Mouse (Mus musculus) monocyte, adult 59 days (primary cell): Measurements from ENCODE around the gene Spib. TPM values are rescaled to one million over a fixed set of nuclear protein-coding genes. Genes with fewer than 3 reads are reported as not detected.

Experiments used
- total RNA-seq, 2 experiments: library from RNA; stranded (reverse); gene quantifications; one replicate each; pipeline ENCODE4 v1.2.4; 2023

Gene Spib
- total RNA-seq, result 1 to 10 TPM; 5.7 to 9.4 TPM

DNA sequence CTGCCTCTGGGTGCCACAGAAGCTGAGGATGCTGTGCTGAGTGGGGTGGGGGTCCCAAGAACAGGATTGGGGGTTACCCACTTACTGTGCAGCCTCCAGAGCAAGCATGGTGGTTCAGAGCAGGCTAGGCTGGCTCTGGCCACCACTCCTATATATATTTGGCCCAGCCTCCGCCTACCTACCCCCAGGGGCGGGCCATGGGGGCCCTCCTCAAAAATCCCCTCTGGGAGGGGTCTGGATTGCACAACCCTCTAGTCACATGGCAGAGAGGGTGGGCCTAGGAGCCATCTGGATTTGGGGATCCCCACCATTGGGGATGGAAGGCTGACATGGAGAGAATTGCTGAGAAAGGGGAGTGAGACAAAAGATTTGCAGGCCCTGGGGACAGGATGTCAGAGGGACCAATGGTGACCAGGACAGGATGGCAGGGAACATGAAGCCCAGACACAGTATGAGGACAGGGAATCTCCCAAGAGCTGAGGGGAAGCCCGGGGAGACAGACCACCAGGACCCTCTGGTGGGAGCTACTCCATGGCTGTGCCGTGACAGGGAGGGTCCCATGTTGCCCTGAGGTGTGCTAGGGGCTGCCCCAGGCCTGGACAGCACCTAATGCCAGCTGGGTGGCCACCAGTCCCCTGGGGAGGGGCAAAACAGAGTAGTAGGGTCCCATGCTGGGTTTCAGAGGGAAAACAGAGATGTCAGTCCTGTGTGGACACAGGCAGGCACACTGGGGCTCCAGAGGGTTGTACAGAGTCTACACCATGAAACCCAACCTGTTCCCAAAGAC is at the start of gene Spib:
Gene Spib, minus strand, starts transcription at position 126 of the 787 bp plus-strand sequence.

GRCm38 (mm10) chr7:44572213-44572701 is 40.4 kb upstream of the Spib start, which contains the start of gene Napsa:
Gene Napsa, plus strand, starts transcription at chr7:44572380.

GRCm38 (mm10) chr7:44553826-44554225 is 22.0 kb upstream of the Spib start, which contains the start of gene Nr1h2:
Gene Nr1h2, minus strand, starts transcription at chr7:44553951.

DNA sequence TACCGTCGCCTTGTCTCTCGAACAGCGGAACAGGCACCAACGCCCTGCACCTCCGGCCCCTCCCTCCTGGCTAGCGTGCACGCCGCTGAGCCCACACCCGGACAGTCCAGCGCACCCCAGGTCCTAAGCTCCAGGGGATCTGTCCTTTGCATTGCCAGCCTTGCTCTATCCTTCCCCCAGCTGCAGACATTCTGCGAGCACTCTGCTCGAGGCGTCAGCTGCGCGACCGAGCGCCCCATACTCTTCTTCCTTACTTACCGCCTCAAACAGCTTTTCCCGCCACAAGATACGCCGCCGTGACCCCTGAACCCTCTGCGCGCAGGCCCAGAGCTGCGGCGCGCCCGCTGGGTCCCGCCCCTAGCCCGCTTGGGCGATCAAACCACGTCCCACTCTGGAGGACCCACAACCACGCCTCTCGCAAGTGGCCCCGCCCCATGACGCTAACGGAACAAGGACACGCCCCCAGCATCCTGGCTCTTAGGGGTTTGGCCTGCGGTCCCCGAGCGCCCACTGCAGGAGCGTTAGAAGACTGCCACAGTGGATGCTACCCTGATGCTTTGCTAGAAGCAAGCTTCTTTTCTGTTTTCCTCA is 16.7 kb upstream of the Spib start, which contains the start of gene Pold1:
Gene Pold1, minus strand, starts transcription at position 353 of the 591 bp plus-strand sequence.

DNA sequence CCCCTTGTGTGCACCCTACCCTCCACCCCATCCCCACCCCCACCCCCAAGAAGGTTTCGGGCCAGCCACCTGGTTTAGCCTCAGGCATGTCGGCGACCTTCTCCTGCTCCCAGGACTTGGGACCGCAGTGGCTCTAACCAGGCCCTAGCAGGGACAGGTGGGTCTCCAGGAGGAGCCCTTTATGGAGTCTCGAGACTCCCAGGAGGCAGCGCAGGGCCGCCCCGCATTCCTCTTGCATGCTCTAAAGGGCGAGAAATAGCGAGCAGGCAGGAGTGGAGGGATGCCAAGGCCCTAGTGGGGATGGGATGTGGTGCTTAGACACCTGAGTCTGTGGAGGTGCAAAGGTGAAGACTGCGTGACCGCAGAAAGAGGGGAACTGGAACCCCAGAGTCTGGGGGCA is 7.4 kb downstream of the Spib start, which contains the start of gene Mybpc2:
Gene Mybpc2, minus strand, starts transcription at position 155 of the 400 bp plus-strand sequence.

GRCm38 (mm10) chr7:44495992-44496770 is 35.7 kb downstream of the Spib start, which contains the start of the genes Emc10 and Fam71e1:
Gene Emc10, minus strand, starts transcription at chr7:44496529.
Gene Fam71e1, plus strand, starts transcription at chr7:44496581.

Other genes with a start within 250 kb of the Spib start
- gene Clec11a, start 225.2 kb downstream of the Spib start, total RNA-seq, result under 1 TPM; 0.31 to 0.33 TPM
- 1 to 10 TPM; 1.1 to 1.2 TPM for gene Shank1, start 221.8 kb downstream of the Spib start, total RNA-seq
- gene Syt3, start 148.0 kb downstream of the Spib start, total RNA-seq, result 1 to 10 TPM in 1 of 2 experiments, under 1 TPM in 1; 0.89 to 1.4 TPM
- gene 1700008O03Rik, start 146.3 kb downstream of the Spib start, total RNA-seq, result 1 to 10 TPM; 1.0 to 1.2 TPM
- gene Lrrc4b, start 103.1 kb downstream of the Spib start, total RNA-seq, result not detected
- not detected for gene Aspdh, start 66.7 kb downstream of the Spib start, total RNA-seq
- 10 to 100 TPM; 44.5 to 50.4 TPM for gene Josd2, start 64.1 kb downstream of the Spib start, total RNA-seq
- gene Emc10, start 35.5 kb downstream of the Spib start, total RNA-seq, result 10 to 100 TPM; 58.9 to 60.9 TPM
- 1 to 10 TPM; 2.8 to 3.8 TPM for gene Fam71e1, start 35.5 kb downstream of the Spib start, total RNA-seq
- under 1 TPM; 0.13 to 0.27 TPM for gene Mybpc2, start 7.4 kb downstream of the Spib start, total RNA-seq
- 10 to 100 TPM; 14.4 to 18.7 TPM for gene Pold1, start 16.8 kb upstream of the Spib start, total RNA-seq
- gene Nr1h2, start 21.9 kb upstream of the Spib start, total RNA-seq, result 100 to 1,000 TPM; 256 TPM
- gene Napsa, start 40.3 kb upstream of the Spib start, total RNA-seq, result 100 to 1,000 TPM; 353 to 405 TPM
- gene Kcnc3, start 58.6 kb upstream of the Spib start, total RNA-seq, result 1 to 10 TPM; 1.7 to 3.4 TPM
- 1 to 10 TPM in 1 of 2 experiments, under 1 TPM in 1; 0.15 to 1.3 TPM for gene Myh14, start 138.8 kb upstream of the Spib start, total RNA-seq
- gene Izumo2, start 176.7 kb upstream of the Spib start, total RNA-seq, result not detected
- gene Vrk3, start 216.3 kb upstream of the Spib start, total RNA-seq, result 10 to 100 TPM; 57.7 to 61.2 TPM
- 1 to 10 TPM in 1 of 2 experiments, under 1 TPM in 1; 0.33 to 1.1 TPM for gene Zfp473, start 219.0 kb upstream of the Spib start, total RNA-seq